Mouse (Mus musculus) embryo, embryonic 11 days (tissue): ENCODE measurements at regions not wholly inside any gene's neighbourhood (a gene's known extent, or its start where the extent isn't known, plus 50 kb on each side); places are given as distances from the start of the nearest gene placed in this dataset.
A peak's percentile ranks its signal among the peaks of the same experiment; 100 is the strongest.

ENCODE experiments used
- DNase-seq: peaks from one replicate; pipeline ENCODE4 v3.0.0-alpha.2; 2015

DNA sequence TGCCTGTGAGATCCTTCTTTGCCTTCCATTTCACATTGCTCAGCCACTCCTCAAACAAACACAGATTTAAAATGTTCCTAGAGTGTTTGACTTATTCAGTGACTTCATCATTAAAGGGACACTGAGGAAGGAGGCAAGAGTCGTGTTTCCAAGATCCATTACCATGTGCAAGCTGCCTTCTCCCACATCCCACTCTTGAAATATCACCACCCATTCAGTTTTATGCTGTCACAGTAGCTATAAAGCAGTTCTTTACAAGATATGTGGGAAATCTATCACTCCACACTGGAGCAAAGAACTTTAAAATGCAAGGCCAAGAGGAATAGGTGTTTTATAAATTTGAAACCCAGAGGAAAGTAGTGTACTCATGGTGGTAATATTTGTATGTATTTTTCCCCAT is 110.2 kb upstream of the Gm12695 start:
- DNase-seq: no peak

- DNase-seq: no peak
Measured at GRCm38 (mm10) chr4:96881077-96881476, 96.1 kb upstream of the Gm12695 start.

GRCm38 (mm10) chr4:96878016-96878415 is 93.0 kb upstream of the Gm12695 start:
- no peak for DNase-seq

DNA sequence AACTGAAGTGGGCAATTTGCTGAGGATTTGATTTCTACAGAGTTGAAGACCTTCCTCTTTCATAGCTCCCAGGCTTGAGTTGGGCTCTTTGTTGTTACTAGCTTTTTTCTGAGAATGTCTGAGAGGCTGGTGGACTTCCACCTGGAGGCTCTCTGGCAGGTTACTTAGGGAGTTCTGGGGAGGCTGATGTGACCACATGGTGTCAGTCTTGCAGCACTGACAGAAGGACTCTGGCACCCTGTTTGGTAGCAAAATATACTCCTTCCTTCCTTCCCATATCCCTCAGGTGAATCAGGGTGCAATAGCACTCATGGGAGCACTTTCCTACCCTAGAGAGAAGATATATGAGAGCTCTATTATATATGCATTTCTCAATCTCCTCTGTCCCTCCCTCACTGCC is 89.7 kb upstream of the Gm12695 start:
- DNase-seq: peak; percentile 6

GRCm38 (mm10) chr4:96845170-96845569 is 60.2 kb upstream of the Gm12695 start:
- no peak for DNase-seq
